Mouse (Mus musculus): ENCODE results near the gene Trpm1. TPM values are rescaled to one million over a fixed set of nuclear protein-coding genes. Genes with fewer than 3 reads are reported as not detected.
A peak's percentile ranks its signal among the peaks of the same experiment; 100 is the strongest.

Trpm1 gene
- polyA plus RNA-seq, 1 experiment from 2014 or later = not detected

DNA sequence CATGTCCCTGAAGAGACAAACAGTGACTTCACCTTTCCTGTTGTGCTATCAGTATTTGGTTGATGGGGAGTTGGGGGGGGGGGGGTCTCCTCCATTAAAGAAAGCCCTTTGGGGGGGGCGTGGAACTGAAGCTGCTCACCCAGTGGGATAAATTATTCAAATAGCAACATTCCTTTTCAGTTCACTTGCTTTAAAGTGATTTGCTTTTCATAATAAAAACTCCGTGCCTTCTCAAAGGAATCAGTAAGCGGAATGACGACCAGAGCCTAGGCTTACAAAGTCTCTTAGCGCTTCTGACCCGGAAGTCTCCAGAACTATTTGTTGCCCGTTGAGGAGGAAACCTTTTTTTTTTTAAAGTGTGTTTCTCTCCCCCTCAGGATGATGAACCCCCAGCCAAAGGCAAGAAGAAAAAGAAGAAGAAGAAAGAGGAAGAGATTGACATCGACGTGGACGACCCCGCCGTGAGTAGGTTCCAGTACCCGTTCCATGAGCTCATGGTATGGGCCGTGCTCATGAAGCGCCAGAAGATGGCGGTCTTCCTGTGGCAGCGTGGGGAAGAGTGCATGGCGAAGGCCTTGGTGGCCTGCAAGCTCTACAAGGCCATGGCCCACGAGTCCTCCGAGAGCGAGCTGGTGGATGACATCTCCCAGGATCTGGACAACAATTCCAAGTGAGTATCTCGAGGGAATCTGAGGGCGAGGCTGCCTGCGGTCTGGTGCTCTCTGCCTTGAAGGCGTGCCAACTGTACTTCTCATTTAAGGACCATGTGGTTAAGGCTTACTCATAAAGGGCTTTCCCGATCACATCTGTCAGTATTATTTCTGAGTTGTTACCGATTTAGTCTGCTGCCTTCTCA is 72.9 kb downstream of the Trpm1 start:
- Histone ChIP-seq H3K9me3 (ENCODE audit: low read length) (peaks cover 4% of the 10 kb centered on the region), H3K27ac (ENCODE audit: low read length) (no peak overlapping the region), H3K4me2 (replicated peaks; ENCODE audit: low read depth, low read length) (no peak overlapping the region), H3K9ac (replicated peaks; ENCODE audit: low read depth) (no peak overlapping the region), H3K27me3 (replicated peaks; ENCODE audit: insufficient read depth, low read length) (no peaks in the 10 kb centered on the region), H3K4me3 (ENCODE audit: low read depth, low read length) (no peak overlapping the region), H3K36me3 (ENCODE audit: insufficient read depth, low read length) (no peaks in the 10 kb centered on the region), H3K4me1 (ENCODE audit: insufficient read depth, low read depth, low read length) (no peaks in the 10 kb centered on the region)
- DNase-seq (ENCODE audit: low spot score) = no peak
- TF ChIP-seq CTCF (IDR thresholded peaks at IDR 0.05) = no peak
- TF ChIP-seq EP300 (IDR thresholded peaks at IDR 0.05) = no peak
- WGBS = 89% methylated on average over 27 of the region's 27 CpGs
- ATAC-seq = no peak

DNA sequence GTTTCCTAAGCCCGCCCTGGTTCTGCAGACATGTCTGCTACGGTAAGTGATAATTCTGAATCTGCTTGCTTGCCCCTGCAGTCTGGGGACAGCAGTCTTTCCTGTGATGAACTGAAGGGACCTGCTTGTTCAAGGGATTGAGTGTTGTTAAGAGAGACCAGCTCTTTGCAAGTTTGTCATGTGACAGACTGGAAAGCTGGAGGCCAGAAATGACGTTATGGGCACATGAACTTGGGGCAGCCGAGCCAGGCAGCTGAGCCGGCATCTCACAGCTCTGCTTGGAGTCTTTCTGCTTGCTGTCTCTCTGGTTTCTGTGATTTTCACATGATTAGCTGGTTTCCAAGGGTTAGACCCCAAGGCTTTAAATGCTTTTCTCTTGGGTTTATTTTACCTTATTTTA is 74.0 kb downstream of the Trpm1 start:
- H3K27ac ChIP-seq (ENCODE audit: low read length) = no peak overlapping the region
- DNase-seq (ENCODE audit: low spot score) = no peak
- no peak for TF ChIP-seq EP300 (IDR thresholded peaks at IDR 0.05)
- TF ChIP-seq CTCF (IDR thresholded peaks at IDR 0.05) = no peak
- H3K4me1 ChIP-seq (ENCODE audit: insufficient read depth, low read depth, low read length) = no peaks in the 10 kb centered on the region
- ATAC-seq = no peak
- no peaks in the 10 kb centered on the region for H3K27me3 ChIP-seq (replicated peaks; ENCODE audit: insufficient read depth, low read length)
- no peak overlapping the region for H3K9ac ChIP-seq (replicated peaks; ENCODE audit: low read depth)
- no peak overlapping the region for H3K4me2 ChIP-seq (replicated peaks; ENCODE audit: low read depth, low read length)
- WGBS = 80% methylated on average over 5 of the region's 5 CpGs
- H3K36me3 ChIP-seq (ENCODE audit: insufficient read depth, low read length) = no peaks in the 10 kb centered on the region
- no peak overlapping the region for H3K4me3 ChIP-seq (ENCODE audit: low read depth, low read length)
- H3K9me3 ChIP-seq (ENCODE audit: low read length) = peaks cover 4% of the 10 kb centered on the region

DNA sequence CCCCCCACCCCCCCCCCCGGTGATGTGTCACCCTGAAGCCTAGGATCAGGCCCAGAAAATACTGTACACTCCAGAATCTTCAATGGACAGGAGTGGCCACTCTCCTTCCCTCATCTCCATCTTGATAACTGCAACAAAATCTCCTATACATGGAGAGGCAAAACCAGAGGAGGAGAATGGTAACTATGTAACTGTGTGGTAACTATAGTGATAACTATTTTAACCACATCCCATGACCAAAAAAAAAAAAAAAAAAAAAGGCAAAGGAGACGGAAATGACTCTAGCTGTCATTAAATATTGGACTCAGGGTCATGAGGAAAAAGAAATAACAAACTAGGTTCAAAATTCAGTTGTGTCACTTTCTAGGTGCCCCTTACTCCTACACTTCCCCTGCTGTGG is 74.7 kb downstream of the Trpm1 start:
- DNase-seq (ENCODE audit: low spot score) (no peak), ATAC-seq (no peak)
- Histone ChIP-seq H3K4me2 (replicated peaks; ENCODE audit: low read depth, low read length) (no peak overlapping the region), H3K4me1 (ENCODE audit: insufficient read depth, low read depth, low read length) (no peaks in the 10 kb centered on the region), H3K27me3 (replicated peaks; ENCODE audit: insufficient read depth, low read length) (no peaks in the 10 kb centered on the region), H3K27ac (ENCODE audit: low read length) (no peak overlapping the region), H3K9ac (replicated peaks; ENCODE audit: low read depth) (no peak overlapping the region), H3K4me3 (ENCODE audit: low read depth, low read length) (no peak overlapping the region), H3K36me3 (ENCODE audit: insufficient read depth, low read length) (no peaks in the 10 kb centered on the region), H3K9me3 (ENCODE audit: low read length) (peaks cover 4% of the 10 kb centered on the region)
- 72% methylated on average over 2 of the region's 2 CpGs for WGBS
- no peak for TF ChIP-seq CTCF (IDR thresholded peaks at IDR 0.05)
- no peak for TF ChIP-seq EP300 (IDR thresholded peaks at IDR 0.05)

DNA sequence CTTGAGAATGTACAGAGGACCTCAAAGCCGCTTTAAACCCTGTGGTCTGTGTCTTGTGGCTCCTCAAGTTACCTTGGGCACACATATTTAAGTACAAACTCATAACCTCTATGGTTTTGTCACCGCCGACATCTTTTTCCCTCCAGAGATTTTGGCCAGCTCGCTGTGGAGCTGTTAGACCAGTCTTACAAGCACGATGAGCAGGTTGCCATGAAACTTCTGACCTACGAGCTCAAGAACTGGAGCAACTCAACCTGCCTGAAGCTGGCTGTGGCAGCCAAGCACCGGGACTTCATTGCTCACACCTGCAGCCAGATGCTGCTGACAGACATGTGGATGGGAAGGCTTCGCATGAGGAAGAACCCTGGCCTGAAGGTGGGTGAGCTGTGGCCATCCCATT is 76.3 kb downstream of the Trpm1 start:
- H3K27ac ChIP-seq (ENCODE audit: low read length) = no peak overlapping the region
- no peak overlapping the region for H3K4me3 ChIP-seq (ENCODE audit: low read depth, low read length)
- no peak overlapping the region for H3K4me2 ChIP-seq (replicated peaks; ENCODE audit: low read depth, low read length)
- no peaks in the 10 kb centered on the region for H3K27me3 ChIP-seq (replicated peaks; ENCODE audit: insufficient read depth, low read length)
- no peak for TF ChIP-seq EP300 (IDR thresholded peaks at IDR 0.05)
- no peak for TF ChIP-seq CTCF (IDR thresholded peaks at IDR 0.05)
- peaks cover 4% of the 10 kb centered on the region for H3K9me3 ChIP-seq (ENCODE audit: low read length)
- no peaks in the 10 kb centered on the region for H3K4me1 ChIP-seq (ENCODE audit: insufficient read depth, low read depth, low read length)
- ATAC-seq (no peak), DNase-seq (ENCODE audit: low spot score) (no peak)
- H3K9ac ChIP-seq (replicated peaks; ENCODE audit: low read depth) = no peak overlapping the region
- 78% methylated on average over 8 of the region's 8 CpGs for WGBS
- H3K36me3 ChIP-seq (ENCODE audit: insufficient read depth, low read length) = no peaks in the 10 kb centered on the region

GRCm38 (mm10) chr7:64231001-64231400 is 77.4 kb downstream of the Trpm1 start:
- peaks cover 4% of the 10 kb centered on the region for H3K9me3 ChIP-seq (ENCODE audit: low read length)
- H3K4me1 ChIP-seq (ENCODE audit: insufficient read depth, low read depth, low read length) = no peaks in the 10 kb centered on the region
- no peak overlapping the region for H3K27ac ChIP-seq (ENCODE audit: low read length)
- H3K9ac ChIP-seq (replicated peaks; ENCODE audit: low read depth) = no peak overlapping the region
- 100% methylated on average over 1 of the region's 1 CpGs for WGBS
- DNase-seq (ENCODE audit: low spot score) = no peak
- ATAC-seq = no peak
- H3K4me2 ChIP-seq (replicated peaks; ENCODE audit: low read depth, low read length) = no peak overlapping the region
- TF ChIP-seq CTCF (IDR thresholded peaks at IDR 0.05) (peak; percentile 31), EP300 (IDR thresholded peaks at IDR 0.05) (no peak)
- no peaks in the 10 kb centered on the region for H3K27me3 ChIP-seq (replicated peaks; ENCODE audit: insufficient read depth, low read length)
- H3K4me3 ChIP-seq (ENCODE audit: low read depth, low read length) = no peak overlapping the region
- no peaks in the 10 kb centered on the region for H3K36me3 ChIP-seq (ENCODE audit: insufficient read depth, low read length)

GRCm38 (mm10) chr7:64231996-64232395 is 78.4 kb downstream of the Trpm1 start:
- no peak overlapping the region for H3K9ac ChIP-seq (replicated peaks; ENCODE audit: low read depth)
- 52% methylated on average over 2 of the region's 2 CpGs for WGBS

More at GRCm38 (mm10) chr7:64231996-64232395, 78.4 kb downstream of the Trpm1 start:
- no peaks in the 10 kb centered on the region for H3K4me1 ChIP-seq (ENCODE audit: insufficient read depth, low read depth, low read length)
- no peaks in the 10 kb centered on the region for H3K36me3 ChIP-seq (ENCODE audit: insufficient read depth, low read length)
- no peak overlapping the region for H3K27ac ChIP-seq (ENCODE audit: low read length)
- no peak for DNase-seq (ENCODE audit: low spot score)
- peaks cover 4% of the 10 kb centered on the region for H3K9me3 ChIP-seq (ENCODE audit: low read length)
- no peak overlapping the region for H3K4me3 ChIP-seq (ENCODE audit: low read depth, low read length)
- no peaks in the 10 kb centered on the region for H3K27me3 ChIP-seq (replicated peaks; ENCODE audit: insufficient read depth, low read length)
- no peak overlapping the region for H3K4me2 ChIP-seq (replicated peaks; ENCODE audit: low read depth, low read length)
- no peak for ATAC-seq
- TF ChIP-seq CTCF (IDR thresholded peaks at IDR 0.05) = no peak
- no peak for TF ChIP-seq EP300 (IDR thresholded peaks at IDR 0.05)

Measured in lung, postnatal 0 days (tissue).